Mouse (Mus musculus): ENCODE data around the gene Timm44.
A peak's percentile ranks its signal among the peaks of the same experiment; 100 is the strongest.

DNA sequence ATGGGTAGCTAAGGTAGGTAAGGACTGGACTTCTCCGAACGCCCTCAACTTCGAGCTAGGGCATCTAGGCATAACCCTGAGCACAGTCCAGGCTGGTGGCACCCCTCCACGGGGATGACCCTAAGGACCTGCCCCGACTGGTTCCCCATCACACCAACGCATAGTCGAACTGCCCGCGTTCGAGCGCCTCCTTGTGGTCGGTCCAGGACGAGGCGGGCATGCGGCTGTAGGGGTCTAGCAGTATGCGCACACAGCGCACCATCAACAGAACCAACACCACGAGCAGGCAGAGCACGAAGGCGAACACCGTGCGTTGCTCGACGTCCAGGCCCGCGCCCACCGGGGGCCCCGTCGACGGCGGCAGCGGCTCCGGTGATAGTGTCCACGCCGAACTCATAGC is 17.5 kb downstream of the Timm44 start:
- no peak for TF ChIP-seq POLR2A (IDR thresholded peaks at IDR 0.05; ENCODE audit: insufficient read length, low read depth)
- peak; percentile 22 for TF ChIP-seq POLR2AphosphoS2 (IDR thresholded peaks at IDR 0.05; ENCODE audit: insufficient read length, low read depth)
- TF ChIP-seq E2F4 (IDR thresholded peaks at IDR 0.05; ENCODE audit: insufficient read depth): no peak
- no peak for TF ChIP-seq USF1 (IDR thresholded peaks at IDR 0.05; ENCODE audit: low read depth)
- no peak for TF ChIP-seq TCF12 (IDR thresholded peaks at IDR 0.05; ENCODE audit: insufficient read depth, poor library complexity, severe bottlenecking)
- TF ChIP-seq TCF3 (IDR thresholded peaks at IDR 0.05; ENCODE audit: insufficient read length, low read depth): no peak
- TF ChIP-seq MAX (IDR thresholded peaks at IDR 0.05; ENCODE audit: low read depth): no peak
- no peak for TF ChIP-seq MYOD1 (IDR thresholded peaks at IDR 0.05; ENCODE audit: control insufficient read depth in 1 of 3, insufficient read length in 2 of 3, low read depth in 2 of 3)
- TF ChIP-seq REST (IDR thresholded peaks at IDR 0.05; ENCODE audit: insufficient read depth, insufficient read length): no peak

Data from myocyte (in vitro differentiated cells).